Mouse (Mus musculus): Measurements from ENCODE around the gene Akap2. TPM values are rescaled to one million over a fixed set of nuclear protein-coding genes. Genes with fewer than 3 reads are reported as not detected.

The Akap2 gene
- polyA plus RNA-seq, 1 experiment from 2014 or later: 2.2 TPM

DNA sequence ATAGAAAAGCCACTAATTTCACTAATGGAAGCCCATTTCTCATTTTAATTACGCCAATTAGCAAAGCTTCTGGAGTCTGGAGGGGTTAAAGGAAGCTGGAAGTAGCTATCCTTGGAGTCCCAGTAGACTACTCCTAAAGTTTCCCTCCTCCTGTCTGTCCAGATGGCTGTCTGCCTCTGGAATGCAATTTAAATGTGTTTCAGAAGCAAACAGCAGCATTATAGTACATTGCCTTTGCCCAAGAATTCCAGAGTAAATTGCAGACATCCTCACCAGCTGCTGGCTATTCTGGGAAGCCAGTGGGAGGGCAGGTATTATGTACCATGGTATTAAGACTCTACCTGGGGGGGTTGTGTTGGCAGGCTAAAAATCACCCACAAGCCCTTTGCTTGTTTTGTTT lies 134.3 kb downstream of the Akap2 start:
- no peaks in the 10 kb centered on the region for H3K9me3 ChIP-seq (replicated peaks)
- ATAC-seq (ENCODE audit: insufficient read depth): no peak
- H3K27ac ChIP-seq (replicated peaks): no peak overlapping the region
- H3K36me3 ChIP-seq (replicated peaks): no peaks in the 10 kb centered on the region
- no peak overlapping the region for H3K4me3 ChIP-seq (replicated peaks)
- no peaks in the 10 kb centered on the region for H3K27me3 ChIP-seq
- H3K4me1 ChIP-seq (replicated peaks): 0 out of 2 replicates have a peak, but pooled peaks cover 6% of the 10 kb centered on the region
- WGBS (ENCODE audit: insufficient replicate concordance): 64% methylated on average over 1 of the region's 1 CpGs
- no peak overlapping the region for H3K9ac ChIP-seq
- H3K4me2 ChIP-seq: no peak overlapping the region

- H3K4me2 ChIP-seq: no peak overlapping the region
- no peaks in the 10 kb centered on the region for H3K27me3 ChIP-seq
- no peaks in the 10 kb centered on the region for H3K9me3 ChIP-seq (replicated peaks)
- no peak for ATAC-seq (ENCODE audit: insufficient read depth)
- H3K4me3 ChIP-seq (replicated peaks): no peak overlapping the region
- no peaks in the 10 kb centered on the region for H3K4me1 ChIP-seq (replicated peaks)
- H3K9ac ChIP-seq: no peak overlapping the region
- no peaks in the 10 kb centered on the region for H3K36me3 ChIP-seq (replicated peaks)
- 57% methylated on average over 9 of the region's 9 CpGs for WGBS (ENCODE audit: insufficient replicate concordance)
- H3K27ac ChIP-seq (replicated peaks): no peak overlapping the region
Measured at GRCm38 (mm10) chr4:57852461-57853040, 135.1 kb downstream of the Akap2 start.

- 62% methylated on average over 6 of the region's 6 CpGs for WGBS (ENCODE audit: insufficient replicate concordance)
- no peak for ATAC-seq (ENCODE audit: insufficient read depth)
- no peaks in the 10 kb centered on the region for H3K9me3 ChIP-seq (replicated peaks)
- H3K27me3 ChIP-seq: no peaks in the 10 kb centered on the region
- H3K9ac ChIP-seq: no peak overlapping the region
- no peaks in the 10 kb centered on the region for H3K4me1 ChIP-seq (replicated peaks)
- no peaks in the 10 kb centered on the region for H3K36me3 ChIP-seq (replicated peaks)
- H3K4me3 ChIP-seq (replicated peaks): no peak overlapping the region
- H3K4me2 ChIP-seq: no peak overlapping the region
- no peak overlapping the region for H3K27ac ChIP-seq (replicated peaks)
Measured at GRCm38 (mm10) chr4:57854181-57854580, 136.7 kb downstream of the Akap2 start.

DNA sequence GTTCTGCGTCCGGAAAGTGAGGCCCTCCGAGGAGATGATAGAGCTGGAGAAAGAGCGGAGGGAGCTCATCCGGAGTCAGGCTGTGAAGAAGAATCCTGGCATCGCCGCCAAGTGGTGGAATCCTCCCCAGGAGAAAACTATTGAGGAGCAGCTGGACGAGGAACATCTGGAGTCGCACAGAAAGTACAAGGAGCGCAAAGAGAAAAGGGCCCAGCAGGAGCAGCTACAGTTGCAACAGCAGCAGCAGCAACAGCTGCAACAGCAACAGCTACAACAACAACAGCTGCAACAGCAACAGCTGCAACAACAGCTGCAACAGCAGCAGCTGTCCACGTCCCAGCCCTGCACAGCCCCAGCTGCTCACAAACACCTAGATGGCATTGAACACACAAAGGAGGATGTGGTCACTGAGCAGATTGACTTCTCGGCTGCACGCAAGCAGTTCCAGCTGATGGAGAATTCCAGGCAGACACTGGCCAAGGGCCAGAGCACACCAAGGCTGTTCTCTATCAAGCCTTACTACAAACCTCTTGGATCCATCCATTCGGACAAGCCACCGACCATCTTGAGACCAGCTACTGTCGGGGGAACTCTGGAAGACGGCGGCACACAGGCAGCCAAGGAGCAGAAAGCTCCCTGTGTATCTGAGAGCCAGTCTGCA lies 138.0 kb downstream of the Akap2 start:
- WGBS (ENCODE audit: insufficient replicate concordance): 74% methylated on average over 18 of the region's 18 CpGs

DNA sequence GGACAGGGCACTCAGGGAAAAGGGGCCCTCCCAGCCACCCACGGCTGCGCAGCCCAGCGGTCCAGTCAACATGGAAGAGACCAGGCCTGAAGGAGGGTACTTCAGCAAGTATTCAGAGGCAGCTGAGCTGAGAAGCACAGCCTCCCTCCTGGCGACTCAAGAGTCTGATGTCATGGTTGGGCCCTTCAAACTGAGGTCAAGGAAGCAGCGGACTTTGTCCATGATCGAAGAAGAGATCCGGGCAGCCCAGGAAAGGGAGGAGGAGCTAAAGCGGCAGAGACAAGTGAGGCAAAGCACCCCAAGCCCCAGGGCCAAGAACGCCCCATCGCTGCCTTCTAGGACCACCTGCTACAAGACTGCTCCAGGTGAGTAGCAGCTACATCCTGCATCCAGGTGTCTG lies 139.2 kb downstream of the Akap2 start:
- 87% methylated on average over 10 of the region's 10 CpGs for WGBS (ENCODE audit: insufficient replicate concordance)
- H3K27ac ChIP-seq (replicated peaks): no peak overlapping the region
- H3K4me2 ChIP-seq: no peak overlapping the region
- no peak for ATAC-seq (ENCODE audit: insufficient read depth)
- no peak overlapping the region for H3K9ac ChIP-seq
- H3K4me3 ChIP-seq (replicated peaks): no peak overlapping the region
- H3K27me3 ChIP-seq: no peaks in the 10 kb centered on the region
- H3K4me1 ChIP-seq (replicated peaks): no peaks in the 10 kb centered on the region
- H3K36me3 ChIP-seq (replicated peaks): no peaks in the 10 kb centered on the region
- no peaks in the 10 kb centered on the region for H3K9me3 ChIP-seq (replicated peaks)

More for the DNA sequence above, 138.0 kb downstream of the Akap2 start:
- ATAC-seq (ENCODE audit: insufficient read depth): no peak
- Histone ChIP-seq H3K27me3 (no peaks in the 10 kb centered on the region), H3K9me3 (replicated peaks) (no peaks in the 10 kb centered on the region), H3K4me3 (replicated peaks) (no peak overlapping the region), H3K4me1 (replicated peaks) (no peaks in the 10 kb centered on the region), H3K4me2 (no peak overlapping the region), H3K36me3 (replicated peaks) (no peaks in the 10 kb centered on the region), H3K27ac (replicated peaks) (no peak overlapping the region), H3K9ac (no peak overlapping the region)

DNA sequence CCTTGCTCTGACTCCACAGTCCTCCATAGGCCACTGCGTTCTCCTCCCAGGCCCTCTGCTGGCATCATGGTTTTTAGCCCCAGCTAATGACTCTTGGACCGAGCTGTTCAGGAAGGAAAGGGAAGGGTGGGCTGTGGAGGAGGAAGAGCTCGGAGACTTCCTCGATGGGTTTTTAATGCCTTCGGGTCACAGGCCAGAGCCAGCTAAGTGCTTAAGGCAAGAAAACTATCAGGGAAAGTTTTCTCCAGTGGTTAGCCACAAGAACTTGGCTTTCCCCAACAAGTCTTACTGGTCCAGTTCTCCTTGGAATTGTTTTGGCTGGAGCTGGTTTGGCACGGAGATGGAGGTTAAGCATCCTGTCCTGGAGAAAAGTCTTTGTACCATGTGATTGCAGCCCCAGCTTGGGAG lies 142.8 kb downstream of the Akap2 start:
- H3K9ac ChIP-seq: no peak overlapping the region
- H3K4me2 ChIP-seq: no peak overlapping the region
- 37% methylated on average over 6 of the region's 6 CpGs for WGBS (ENCODE audit: insufficient replicate concordance)
- no peaks in the 10 kb centered on the region for H3K9me3 ChIP-seq (replicated peaks)
- H3K27me3 ChIP-seq: no peaks in the 10 kb centered on the region
- ATAC-seq (ENCODE audit: insufficient read depth): no peak
- H3K4me3 ChIP-seq (replicated peaks): no peak overlapping the region
- no peaks in the 10 kb centered on the region for H3K4me1 ChIP-seq (replicated peaks)
- H3K36me3 ChIP-seq (replicated peaks): no peaks in the 10 kb centered on the region
- H3K27ac ChIP-seq (replicated peaks): no peak overlapping the region

DNA sequence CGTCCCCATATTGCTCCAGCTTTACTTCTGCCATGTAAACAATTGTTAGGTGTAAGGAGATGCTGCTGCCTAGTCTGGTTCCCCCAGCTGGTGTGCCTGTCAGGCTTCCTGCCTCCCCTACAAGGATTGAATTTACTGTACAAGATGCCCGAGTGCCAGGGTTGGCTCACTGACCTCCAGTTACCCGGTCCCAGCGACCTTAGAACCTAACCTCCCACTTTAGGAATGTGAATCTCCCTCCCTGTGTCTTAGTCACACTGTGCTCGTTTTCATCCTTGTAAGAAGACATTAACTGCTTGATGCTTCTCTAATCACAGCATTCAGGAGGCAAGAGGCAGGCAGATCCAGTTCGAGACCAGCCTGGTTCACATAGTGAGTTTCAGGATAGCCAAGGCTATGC lies 143.7 kb downstream of the Akap2 start:
- ATAC-seq (ENCODE audit: insufficient read depth): no peak
- Histone ChIP-seq H3K36me3 (replicated peaks) (no peaks in the 10 kb centered on the region), H3K9me3 (replicated peaks) (no peaks in the 10 kb centered on the region), H3K4me3 (replicated peaks) (no peak overlapping the region), H3K27me3 (no peaks in the 10 kb centered on the region), H3K4me1 (replicated peaks) (no peaks in the 10 kb centered on the region), H3K27ac (replicated peaks) (no peak overlapping the region), H3K4me2 (no peak overlapping the region), H3K9ac (no peak overlapping the region)
- WGBS (ENCODE audit: insufficient replicate concordance): 54% methylated on average over 6 of the region's 6 CpGs

DNA sequence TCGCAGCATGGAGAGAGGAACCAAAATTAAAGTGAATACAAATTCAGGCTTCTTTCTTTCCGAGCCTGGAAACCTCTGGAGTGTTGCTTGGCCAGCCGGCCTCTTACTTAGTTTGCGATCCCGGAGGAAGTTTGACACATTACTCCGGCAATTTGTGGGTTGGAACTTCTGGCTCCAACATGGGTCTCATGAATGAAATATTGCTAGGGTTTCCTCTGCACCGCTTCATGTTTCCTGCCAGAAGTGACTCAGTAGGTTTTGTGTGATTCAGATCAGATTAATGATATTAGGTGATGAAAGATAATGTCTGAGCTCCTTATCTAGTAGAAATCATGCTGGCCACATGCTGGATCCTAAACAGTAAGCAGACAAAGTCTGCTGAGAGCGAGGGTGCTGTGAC lies 144.4 kb downstream of the Akap2 start:
- Histone ChIP-seq H3K4me1 (replicated peaks) (no peaks in the 10 kb centered on the region), H3K9me3 (replicated peaks) (no peaks in the 10 kb centered on the region), H3K4me3 (replicated peaks) (no peak overlapping the region), H3K36me3 (replicated peaks) (no peaks in the 10 kb centered on the region), H3K4me2 (no peak overlapping the region), H3K9ac (no peak overlapping the region), H3K27me3 (no peaks in the 10 kb centered on the region), H3K27ac (replicated peaks) (no peak overlapping the region)
- 27% methylated on average over 8 of the region's 8 CpGs for WGBS (ENCODE audit: insufficient replicate concordance)
- ATAC-seq (ENCODE audit: insufficient read depth): no peak

DNA sequence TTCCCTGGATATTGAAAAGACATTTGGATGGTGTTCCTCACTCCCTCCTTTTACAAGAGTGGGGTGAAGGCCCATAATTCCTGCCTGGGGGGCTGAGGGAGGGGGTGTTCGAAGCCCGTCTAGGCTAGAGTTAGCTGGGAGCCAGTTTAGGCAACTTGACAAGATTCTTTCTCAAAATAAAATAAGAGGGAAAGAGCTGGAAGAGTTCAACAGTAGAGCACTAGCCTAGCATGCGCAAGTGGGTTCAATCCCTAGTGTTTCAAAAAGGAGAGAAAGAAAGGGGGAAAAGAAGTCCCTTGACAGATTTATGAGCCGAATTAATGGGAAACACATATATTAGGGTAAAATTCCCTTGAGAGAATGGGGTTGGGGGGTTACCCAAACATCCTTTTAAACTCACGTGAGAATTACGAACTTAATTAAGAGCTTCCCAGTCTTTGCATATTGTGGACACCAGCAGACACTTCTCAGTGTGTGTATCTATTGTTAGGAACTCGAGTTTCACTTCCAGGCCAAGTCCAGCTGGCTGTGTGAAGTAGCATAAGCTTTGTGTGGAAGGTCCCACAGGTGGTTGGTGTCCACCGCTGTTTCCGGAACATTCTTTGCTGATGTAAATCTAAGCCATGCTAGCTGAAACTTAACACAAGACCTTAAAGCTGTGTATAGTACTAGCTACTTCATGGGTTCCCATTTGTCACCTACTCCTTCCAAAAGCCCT lies 145.0 kb downstream of the Akap2 start:
- H3K4me1 ChIP-seq (replicated peaks): no peaks in the 10 kb centered on the region
- H3K9me3 ChIP-seq (replicated peaks): no peaks in the 10 kb centered on the region
- H3K27ac ChIP-seq (replicated peaks): no peak overlapping the region
- 62% methylated on average over 9 of the region's 9 CpGs for WGBS (ENCODE audit: insufficient replicate concordance)
- no peaks in the 10 kb centered on the region for H3K36me3 ChIP-seq (replicated peaks)
- H3K9ac ChIP-seq: no peak overlapping the region
- no peak for ATAC-seq (ENCODE audit: insufficient read depth)
- H3K27me3 ChIP-seq: no peaks in the 10 kb centered on the region
- no peak overlapping the region for H3K4me3 ChIP-seq (replicated peaks)
- no peak overlapping the region for H3K4me2 ChIP-seq

GRCm38 (mm10) chr4:57866088-57866487 lies 148.6 kb downstream of the Akap2 start:
- Histone ChIP-seq H3K27ac (replicated peaks) (no peak overlapping the region), H3K4me1 (replicated peaks) (no peaks in the 10 kb centered on the region), H3K27me3 (no peaks in the 10 kb centered on the region), H3K4me2 (no peak overlapping the region), H3K36me3 (replicated peaks) (no peaks in the 10 kb centered on the region), H3K4me3 (replicated peaks) (no peak overlapping the region), H3K9ac (no peak overlapping the region), H3K9me3 (replicated peaks) (no peaks in the 10 kb centered on the region)
- ATAC-seq (ENCODE audit: insufficient read depth): no peak
- WGBS (ENCODE audit: insufficient replicate concordance): 18% methylated on average over 2 of the region's 2 CpGs

DNA sequence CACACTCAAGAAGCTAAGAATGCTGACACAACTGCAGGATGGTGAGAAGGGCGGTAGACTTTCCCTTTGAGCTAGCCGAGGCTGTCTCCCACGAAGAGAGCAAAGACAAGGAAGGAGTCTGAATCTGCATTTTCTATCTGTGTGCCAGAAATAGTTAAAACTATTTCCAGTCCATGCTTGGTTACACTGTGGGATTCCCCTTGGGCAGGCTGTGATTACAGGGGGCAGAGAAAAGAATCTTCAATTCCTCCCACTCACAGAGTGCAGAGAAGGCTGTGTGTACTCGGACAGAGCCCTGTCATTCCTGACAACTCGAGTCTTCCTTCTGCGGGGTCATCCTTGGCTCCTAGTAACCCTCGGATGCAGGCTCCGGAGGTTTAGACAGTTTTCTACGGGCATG lies 149.5 kb downstream of the Akap2 start:
- Histone ChIP-seq H3K4me2 (no peak overlapping the region), H3K4me3 (replicated peaks) (no peak overlapping the region), H3K9ac (no peak overlapping the region), H3K27me3 (no peaks in the 10 kb centered on the region), H3K4me1 (replicated peaks) (no peaks in the 10 kb centered on the region), H3K36me3 (replicated peaks) (no peaks in the 10 kb centered on the region), H3K27ac (replicated peaks) (no peak overlapping the region), H3K9me3 (replicated peaks) (no peaks in the 10 kb centered on the region)
- WGBS (ENCODE audit: insufficient replicate concordance): 57% methylated on average over 9 of the region's 9 CpGs
- no peak for ATAC-seq (ENCODE audit: insufficient read depth)
